Mouse (Mus musculus): Measurements from ENCODE around the gene Il2rb. TPM values are rescaled to one million over a fixed set of nuclear protein-coding genes. Genes with fewer than 3 reads are reported as not detected.

Gene Il2rb
- total and polyA plus RNA-seq, 2 experiments from 2014 or later, result 0.19 to 0.38 TPM

GRCm38 (mm10) chr15:78509297-78509899 is 14.3 kb upstream of the Il2rb start:
- H3K4me3 ChIP-seq (ENCODE audit: low read depth, low read length), result no peak overlapping the region
- H3K9me3 ChIP-seq (ENCODE audit: low read length), result no peaks in the 10 kb centered on the region
- WGBS, result 49% methylated on average over 12 of the region's 12 CpGs
- no peak for TF ChIP-seq CTCF (IDR thresholded peaks at IDR 0.05)
- ATAC-seq (ENCODE audit: low FRiP score) (no peak), DNase-seq (ENCODE audit: low spot score) (peak; percentile 36)
- no peak overlapping the region for H3K9ac ChIP-seq (replicated peaks; ENCODE audit: low read length, poor library complexity, severe bottlenecking)
- no peak overlapping the region for H3K4me2 ChIP-seq (ENCODE audit: low read depth, low read length, poor library complexity, severe bottlenecking)
- no peaks in the 10 kb centered on the region for H3K27me3 ChIP-seq (ENCODE audit: insufficient read depth, low read length)
- H3K36me3 ChIP-seq (ENCODE audit: insufficient read depth, low read length), result no peaks in the 10 kb centered on the region
- H3K27ac ChIP-seq (ENCODE audit: low read depth, low read length), result no peak overlapping the region
- 0 out of 2 replicates have a peak, but pooled peaks cover 2% of the 10 kb centered on the region for H3K4me1 ChIP-seq (ENCODE audit: insufficient read depth, low read length)

- 41% methylated on average over 7 of the region's 7 CpGs for WGBS
- H3K9me3 ChIP-seq (ENCODE audit: low read length), result no peaks in the 10 kb centered on the region
- no peak overlapping the region for H3K4me3 ChIP-seq (ENCODE audit: low read depth, low read length)
- 0 out of 2 replicates have a peak, but pooled peaks cover 2% of the 10 kb centered on the region for H3K4me1 ChIP-seq (ENCODE audit: insufficient read depth, low read length)
- no peak overlapping the region for H3K4me2 ChIP-seq (ENCODE audit: low read depth, low read length, poor library complexity, severe bottlenecking)
- no peak overlapping the region for H3K27ac ChIP-seq (ENCODE audit: low read depth, low read length)
- H3K9ac ChIP-seq (replicated peaks; ENCODE audit: low read length, poor library complexity, severe bottlenecking), result no peak overlapping the region
- TF ChIP-seq CTCF (IDR thresholded peaks at IDR 0.05), result no peak
- H3K27me3 ChIP-seq (ENCODE audit: insufficient read depth, low read length), result no peaks in the 10 kb centered on the region
- DNase-seq (ENCODE audit: low spot score), result no peak
- ATAC-seq (ENCODE audit: low FRiP score), result no peak
- H3K36me3 ChIP-seq (ENCODE audit: insufficient read depth, low read length), result no peaks in the 10 kb centered on the region
These were observed 13.4 kb upstream of the Il2rb start for GRCm38 (mm10) chr15:78508443-78508842.

- no peak for ATAC-seq (ENCODE audit: low FRiP score)
- no peak for TF ChIP-seq CTCF (IDR thresholded peaks at IDR 0.05)
- 79% methylated on average over 3 of the region's 3 CpGs for WGBS
These were observed 10.5 kb upstream of the Il2rb start for GRCm38 (mm10) chr15:78505541-78505940.

GRCm38 (mm10) chr15:78504816-78505215 is 9.7 kb upstream of the Il2rb start:
- Histone ChIP-seq H3K36me3 (ENCODE audit: insufficient read depth, low read length) (no peaks in the 10 kb centered on the region), H3K4me2 (ENCODE audit: low read depth, low read length, poor library complexity, severe bottlenecking) (no peak overlapping the region), H3K27ac (ENCODE audit: low read depth, low read length) (no peak overlapping the region), H3K9ac (replicated peaks; ENCODE audit: low read length, poor library complexity, severe bottlenecking) (no peak overlapping the region), H3K27me3 (ENCODE audit: insufficient read depth, low read length) (no peaks in the 10 kb centered on the region), H3K4me1 (ENCODE audit: insufficient read depth, low read length) (0 out of 2 replicates have a peak, but pooled peaks cover 2% of the 10 kb centered on the region), H3K4me3 (ENCODE audit: low read depth, low read length) (no peak overlapping the region), H3K9me3 (ENCODE audit: low read length) (no peaks in the 10 kb centered on the region)
- TF ChIP-seq CTCF (IDR thresholded peaks at IDR 0.05), result no peak
- WGBS, result 93% methylated on average over 5 of the region's 5 CpGs
- ATAC-seq (ENCODE audit: low FRiP score) (no peak), DNase-seq (ENCODE audit: low spot score) (no peak)

More at GRCm38 (mm10) chr15:78505541-78505940, 10.5 kb upstream of the Il2rb start:
- DNase-seq (ENCODE audit: low spot score), result no peak
- no peaks in the 10 kb centered on the region for H3K36me3 ChIP-seq (ENCODE audit: insufficient read depth, low read length)
- 0 out of 2 replicates have a peak, but pooled peaks cover 2% of the 10 kb centered on the region for H3K4me1 ChIP-seq (ENCODE audit: insufficient read depth, low read length)
- H3K9ac ChIP-seq (replicated peaks; ENCODE audit: low read length, poor library complexity, severe bottlenecking), result no peak overlapping the region
- H3K4me3 ChIP-seq (ENCODE audit: low read depth, low read length), result no peak overlapping the region
- H3K27me3 ChIP-seq (ENCODE audit: insufficient read depth, low read length), result no peaks in the 10 kb centered on the region
- no peak overlapping the region for H3K27ac ChIP-seq (ENCODE audit: low read depth, low read length)
- H3K4me2 ChIP-seq (ENCODE audit: low read depth, low read length, poor library complexity, severe bottlenecking), result no peak overlapping the region
- H3K9me3 ChIP-seq (ENCODE audit: low read length), result no peaks in the 10 kb centered on the region

- H3K36me3 ChIP-seq (ENCODE audit: insufficient read depth, low read length), result no peaks in the 10 kb centered on the region
- H3K9ac ChIP-seq (replicated peaks; ENCODE audit: low read length, poor library complexity, severe bottlenecking), result no peak overlapping the region
- no peak overlapping the region for H3K4me3 ChIP-seq (ENCODE audit: low read depth, low read length)
- no peak for TF ChIP-seq CTCF (IDR thresholded peaks at IDR 0.05)
- H3K27me3 ChIP-seq (ENCODE audit: insufficient read depth, low read length), result no peaks in the 10 kb centered on the region
- no peak for DNase-seq (ENCODE audit: low spot score)
- ATAC-seq (ENCODE audit: low FRiP score), result no peak
- no peak overlapping the region for H3K27ac ChIP-seq (ENCODE audit: low read depth, low read length)
- H3K4me1 ChIP-seq (ENCODE audit: insufficient read depth, low read length), result no peaks in the 10 kb centered on the region
- H3K4me2 ChIP-seq (ENCODE audit: low read depth, low read length, poor library complexity, severe bottlenecking), result no peak overlapping the region
- 93% methylated on average over 1 of the region's 1 CpGs for WGBS
- H3K9me3 ChIP-seq (ENCODE audit: low read length), result no peaks in the 10 kb centered on the region
These were observed 8.9 kb upstream of the Il2rb start for GRCm38 (mm10) chr15:78504013-78504412.

- H3K4me2 ChIP-seq (ENCODE audit: low read depth, low read length, poor library complexity, severe bottlenecking), result no peak overlapping the region
- ATAC-seq (ENCODE audit: low FRiP score) (no peak), DNase-seq (ENCODE audit: low spot score) (no peak)
- H3K9ac ChIP-seq (replicated peaks; ENCODE audit: low read length, poor library complexity, severe bottlenecking), result no peak overlapping the region
- no peaks in the 10 kb centered on the region for H3K36me3 ChIP-seq (ENCODE audit: insufficient read depth, low read length)
- no peaks in the 10 kb centered on the region for H3K27me3 ChIP-seq (ENCODE audit: insufficient read depth, low read length)
- WGBS, result 87% methylated on average over 18 of the region's 18 CpGs
- no peak for TF ChIP-seq CTCF (IDR thresholded peaks at IDR 0.05)
- no peak overlapping the region for H3K27ac ChIP-seq (ENCODE audit: low read depth, low read length)
- H3K4me3 ChIP-seq (ENCODE audit: low read depth, low read length), result no peak overlapping the region
- H3K4me1 ChIP-seq (ENCODE audit: insufficient read depth, low read length), result no peaks in the 10 kb centered on the region
- no peaks in the 10 kb centered on the region for H3K9me3 ChIP-seq (ENCODE audit: low read length)
These were observed 7.5 kb upstream of the Il2rb start for GRCm38 (mm10) chr15:78502437-78503132.
